Mouse (Mus musculus): ENCODE measurements around the gene Kbtbd13. TPM values are rescaled to one million over a fixed set of nuclear protein-coding genes. Genes with fewer than 3 reads are reported as not detected.

Kbtbd13 gene
- total and polyA plus RNA-seq, 3 experiments = not detected

DNA sequence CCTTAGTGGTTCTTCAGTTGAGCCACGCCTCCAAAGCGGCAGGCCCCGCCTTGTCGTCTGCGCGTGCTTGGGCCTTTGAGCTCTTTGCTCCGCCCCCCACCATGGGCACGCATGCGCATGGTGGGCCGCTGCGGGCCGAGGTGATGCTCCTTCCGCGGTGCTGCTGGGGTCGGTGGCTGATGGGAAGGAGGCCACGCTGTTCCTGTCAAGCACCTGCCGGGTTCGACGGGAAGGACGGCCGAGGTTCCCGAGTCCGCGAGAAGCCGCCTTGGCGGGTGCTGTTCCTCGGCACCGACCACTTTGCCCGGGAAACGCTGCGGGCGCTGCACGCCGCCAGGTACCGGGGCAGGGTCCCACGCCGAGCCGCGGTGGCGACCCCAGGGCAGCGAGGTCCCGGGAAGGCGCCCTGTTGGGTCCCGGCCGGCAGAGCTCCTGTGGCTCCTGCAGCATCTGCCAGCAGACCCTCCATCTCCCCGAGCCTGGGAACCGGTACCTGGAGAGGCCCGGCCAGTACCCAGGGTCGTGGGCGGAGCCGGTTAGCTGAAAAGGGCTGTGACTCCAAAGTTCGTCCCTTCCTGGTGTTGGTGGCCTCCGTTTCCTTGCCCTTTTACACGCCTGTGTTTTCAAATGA lies 44.3 kb upstream of the Kbtbd13 start, which contains the start of gene Mtfmt (continued):
- no peak for TF ChIP-seq USF2 (IDR thresholded peaks at IDR 0.05; ENCODE audit: borderline replicate concordance in 1 of 2, insufficient read depth in 1 of 2, low read depth in 1 of 2, low read length in 2 of 2)
- peak; percentile 78 for TF ChIP-seq POLR2AphosphoS2 (IDR thresholded peaks at IDR 0.05; ENCODE audit: low read length)
- no peak for TF ChIP-seq SMC3 (IDR thresholded peaks at IDR 0.05; ENCODE audit: low read depth, low read length)
- TF ChIP-seq BHLHE40 (IDR thresholded peaks at IDR 0.05; ENCODE audit: borderline replicate concordance, low read depth, low read length) = no peak
- TF ChIP-seq CHD2 (IDR thresholded peaks at IDR 0.05; ENCODE audit: low read length) = no peak
- peak; percentile 90 for TF ChIP-seq MXI1 (IDR thresholded peaks at IDR 0.05; ENCODE audit: low read depth, low read length)
- TF ChIP-seq TAL1 (IDR thresholded peaks at IDR 0.05; ENCODE audit: low read length) = no peak
- no peak for TF ChIP-seq TCF12 (IDR thresholded peaks at IDR 0.05; ENCODE audit: low read depth, low read length)
- TF ChIP-seq RAD21 (IDR thresholded peaks at IDR 0.05; ENCODE audit: low read depth, low read length) = no peak
- TF ChIP-seq UBTF (IDR thresholded peaks at IDR 0.05; ENCODE audit: borderline replicate concordance, insufficient read depth, low read depth, low read length) = no peak
- no peak for TF ChIP-seq CHD1 (IDR thresholded peaks at IDR 0.05; ENCODE audit: low read depth, low read length)
- no peak for TF ChIP-seq MAFK (IDR thresholded peaks at IDR 0.05; ENCODE audit: borderline replicate concordance, low read depth, low read length)
- 0 out of 2 replicates have a peak, but pooled peaks have one; percentile 39 for TF ChIP-seq MAZ (IDR thresholded peaks at IDR 0.05; ENCODE audit: low read depth, low read length)
- TF ChIP-seq SIN3A (IDR thresholded peaks at IDR 0.05; ENCODE audit: low read length) = peak; percentile 60
- peak; percentile 73 for TF ChIP-seq ELF1 (IDR thresholded peaks at IDR 0.05; ENCODE audit: low read depth, low read length)
- TF ChIP-seq MYC (IDR thresholded peaks at IDR 0.05; ENCODE audit: low read depth, low read length) = no peak
- TF ChIP-seq E2F4 (IDR thresholded peaks at IDR 0.05; ENCODE audit: borderline replicate concordance, low read depth, low read length) = no peak
- TF ChIP-seq GABPA (IDR thresholded peaks at IDR 0.05; ENCODE audit: low read depth, low read length) = no peak

DNA sequence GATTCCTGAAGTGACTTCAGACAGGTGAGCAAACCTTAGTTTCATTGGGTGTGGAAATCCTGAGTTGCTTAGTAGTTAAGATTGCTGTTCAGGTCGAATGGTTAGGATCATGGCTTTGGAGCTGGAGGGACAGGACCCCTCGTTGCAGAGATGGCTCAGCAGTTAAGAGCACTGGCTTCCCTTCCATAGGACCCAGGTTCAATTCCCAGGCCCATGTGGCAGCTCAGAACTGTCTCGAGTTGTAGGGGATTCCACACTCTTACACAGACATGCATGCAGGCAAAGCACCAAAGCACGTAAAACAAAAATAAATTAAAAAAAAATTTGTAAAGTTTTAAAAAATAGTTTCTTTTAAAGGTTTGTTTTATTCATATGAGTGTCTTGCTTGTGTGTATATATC lies 43.8 kb upstream of the Kbtbd13 start:
- H3K36me3 ChIP-seq (ENCODE audit: control insufficient read depth in 1 of 2, insufficient read depth in 2 of 2, low read length in 2 of 2) = peaks cover 0 to 9% of the 10 kb centered on the region in 2 experiments; a peak in 2 of 4 replicates
- no peak for DNase-seq (ENCODE audit: low read depth, low spot score)
- no peaks in the 10 kb centered on the region for H3K9me3 ChIP-seq (replicated peaks; ENCODE audit: insufficient read depth, low read length)
- peak overlapping the region in 1 of 2 experiments; percentile 18; a peak in 1 of 4 replicates for H3K4me3 ChIP-seq (ENCODE audit: control insufficient read depth in 1 of 2, insufficient read depth in 1 of 2, low read depth in 2 of 2, low read length in 2 of 2)
- H3K79me2 ChIP-seq (ENCODE audit: control insufficient read depth, insufficient read depth, low read length, poor library complexity) = peaks cover 10% of the 10 kb centered on the region
- H3K27me3 ChIP-seq (ENCODE audit: control insufficient read depth in 1 of 2, insufficient read depth in 2 of 2, low read length in 2 of 2) = no peaks in the 10 kb centered on the region
- H3K4me1 ChIP-seq (ENCODE audit: control insufficient read depth in 1 of 2, insufficient read depth in 2 of 2, low read length in 2 of 2) = peaks cover 0 to 10% of the 10 kb centered on the region in 2 experiments; a peak in 3 of 4 replicates
- no peak overlapping the region for H3K27ac ChIP-seq (ENCODE audit: control insufficient read depth, low read depth, low read length)
- TF ChIP-seq MEF2A (IDR thresholded peaks at IDR 0.05; ENCODE audit: extremely low read depth, insufficient replicate concordance, low read depth, low read length, poor library complexity, severe bottlenecking) = no peak
- no peak for TF ChIP-seq ETS1 (IDR thresholded peaks at IDR 0.05; ENCODE audit: low read depth, low read length)
- no peak for TF ChIP-seq TCF12 (IDR thresholded peaks at IDR 0.05; ENCODE audit: low read depth, low read length)
- no peak for TF ChIP-seq CHD1 (IDR thresholded peaks at IDR 0.05; ENCODE audit: low read depth, low read length)
- no peak for TF ChIP-seq MAZ (IDR thresholded peaks at IDR 0.05; ENCODE audit: low read depth, low read length)
- TF ChIP-seq TBP (IDR thresholded peaks at IDR 0.05; ENCODE audit: low read depth, low read length) = no peak
- no peak for TF ChIP-seq CHD2 (IDR thresholded peaks at IDR 0.05; ENCODE audit: low read length)
- TF ChIP-seq POLR2AphosphoS2 (IDR thresholded peaks at IDR 0.05; ENCODE audit: low read length) = no peak
- TF ChIP-seq ZMIZ1 (IDR thresholded peaks at IDR 0.05; ENCODE audit: low read depth, low read length) = no peak
- no peak for TF ChIP-seq MAX (IDR thresholded peaks at IDR 0.05; ENCODE audit: low read length)
- no peak for TF ChIP-seq BHLHE40 (IDR thresholded peaks at IDR 0.05; ENCODE audit: borderline replicate concordance, low read depth, low read length)
- TF ChIP-seq SIN3A (IDR thresholded peaks at IDR 0.05; ENCODE audit: low read length) = no peak
- no peak for TF ChIP-seq UBTF (IDR thresholded peaks at IDR 0.05; ENCODE audit: borderline replicate concordance, insufficient read depth, low read depth, low read length)
- TF ChIP-seq RCOR1 (IDR thresholded peaks at IDR 0.05; ENCODE audit: low read depth, low read length) = no peak
- TF ChIP-seq JUND (IDR thresholded peaks at IDR 0.05; ENCODE audit: low read depth, low read length) = no peak
- TF ChIP-seq USF2 (IDR thresholded peaks at IDR 0.05; ENCODE audit: borderline replicate concordance in 1 of 2, insufficient read depth in 1 of 2, low read depth in 1 of 2, low read length in 2 of 2) = no peak
- TF ChIP-seq KAT2A (conservative IDR thresholded peaks at IDR 0.05; ENCODE audit: low read depth, low read length) = no peak
- no peak for TF ChIP-seq POLR2AphosphoS5 (IDR thresholded peaks at IDR 0.05; ENCODE audit: borderline replicate concordance, low read depth, low read length)
- no peak for TF ChIP-seq EP300 (IDR thresholded peaks at IDR 0.05; ENCODE audit: low read depth in 1 of 2, low read length in 2 of 2)
- no peak overlapping the region for H3K9ac ChIP-seq (ENCODE audit: control insufficient read depth, low read depth, low read length, poor library complexity, severe bottlenecking)

All from MEL (cell line).